Mouse (Mus musculus): ENCODE data around the gene 2610301B20Rik.
"Not testable (repeated sequence)": the region's sequence is repeated elsewhere in the genome, so short reads cannot be mapped to it uniquely, and the experiment has no call there.

Gene 2610301B20Rik

GRCm38 (mm10) chr4:10905234-10905801 is 31.0 kb downstream of the 2610301B20Rik start:
- DNase-seq (ENCODE audit: low spot score in 2 of 2): no peak

- DNase-seq (ENCODE audit: low spot score in 2 of 2): not testable (repeated sequence)
These were observed 37.1 kb downstream of the 2610301B20Rik start for GRCm38 (mm10) chr4:10911417-10911816.

- no peak for DNase-seq (ENCODE audit: low spot score in 2 of 2)
These were observed 37.7 kb downstream of the 2610301B20Rik start for GRCm38 (mm10) chr4:10911909-10912478.

GRCm38 (mm10) chr4:10912611-10913301 is 38.5 kb downstream of the 2610301B20Rik start:
- DNase-seq (ENCODE audit: low spot score in 2 of 2): peak; percentile 94 to 96

GRCm38 (mm10) chr4:10913409-10913808 is 39.1 kb downstream of the 2610301B20Rik start:
- DNase-seq (ENCODE audit: low spot score in 2 of 2): no peak

GRCm38 (mm10) chr4:10914766-10915165 is 40.5 kb downstream of the 2610301B20Rik start:
- DNase-seq (ENCODE audit: low spot score in 2 of 2): peak; percentile 62 to 86

GRCm38 (mm10) chr4:10915271-10915670 is 41.0 kb downstream of the 2610301B20Rik start:
- no peak for DNase-seq (ENCODE audit: low spot score in 2 of 2)

GRCm38 (mm10) chr4:10918402-10918801 is 44.1 kb downstream of the 2610301B20Rik start:
- DNase-seq (ENCODE audit: low spot score in 2 of 2): no peak

- DNase-seq (ENCODE audit: low spot score in 2 of 2): peak in 1 of 2 experiments; percentile 40
These were observed 44.8 kb downstream of the 2610301B20Rik start for GRCm38 (mm10) chr4:10919097-10919496.

GRCm38 (mm10) chr4:10919530-10919929 is 45.2 kb downstream of the 2610301B20Rik start:
- DNase-seq (ENCODE audit: low spot score in 2 of 2): no peak

GRCm38 (mm10) chr4:10919987-10920386 is 45.7 kb downstream of the 2610301B20Rik start:
- DNase-seq (ENCODE audit: low spot score in 2 of 2): no peak

GRCm38 (mm10) chr4:10920622-10921021 is 46.3 kb downstream of the 2610301B20Rik start:
- DNase-seq (ENCODE audit: low spot score in 2 of 2): no peak

- DNase-seq (ENCODE audit: low spot score in 2 of 2): peak in 1 of 2 experiments; percentile 58
These were observed 48.9 kb downstream of the 2610301B20Rik start for GRCm38 (mm10) chr4:10923180-10923579.

GRCm38 (mm10) chr4:10924140-10924539 is 49.8 kb downstream of the 2610301B20Rik start:
- no peak for DNase-seq (ENCODE audit: low spot score in 2 of 2)

GRCm38 (mm10) chr4:10924541-10924940 is 50.2 kb downstream of the 2610301B20Rik start:
- DNase-seq (ENCODE audit: low spot score in 2 of 2): no peak

GRCm38 (mm10) chr4:10926416-10926815 is 52.1 kb downstream of the 2610301B20Rik start:
- peak in 1 of 2 experiments; percentile 5 for DNase-seq (ENCODE audit: low spot score in 2 of 2)

- DNase-seq (ENCODE audit: low spot score in 2 of 2): peak in 1 of 2 experiments; percentile 10
These were observed 53.9 kb downstream of the 2610301B20Rik start for GRCm38 (mm10) chr4:10928158-10928557.

- no peak for DNase-seq (ENCODE audit: low spot score in 2 of 2)
These were observed 55.4 kb downstream of the 2610301B20Rik start for GRCm38 (mm10) chr4:10929726-10930125.

GRCm38 (mm10) chr4:10931040-10931439 is 56.7 kb downstream of the 2610301B20Rik start:
- peak; percentile 1 to 4 for DNase-seq (ENCODE audit: low spot score in 2 of 2)

GRCm38 (mm10) chr4:10932091-10932745 is 57.9 kb downstream of the 2610301B20Rik start:
- DNase-seq (ENCODE audit: low spot score in 2 of 2): peak in 1 of 2 experiments; percentile 7

- peak in 1 of 2 experiments; percentile 10 for DNase-seq (ENCODE audit: low spot score in 2 of 2)
These were observed 58.5 kb downstream of the 2610301B20Rik start for GRCm38 (mm10) chr4:10932782-10933181.

GRCm38 (mm10) chr4:10936766-10937165 is 62.5 kb downstream of the 2610301B20Rik start:
- DNase-seq (ENCODE audit: low spot score in 2 of 2): peak in 1 of 2 experiments; percentile 8
